Mouse (Mus musculus) erythroid progenitor cell, adult 5-6 weeks (primary cell): ENCODE results near the gene Rnf31. TPM values are rescaled to one million over a fixed set of nuclear protein-coding genes. Genes with fewer than 3 reads are reported as not detected.

Experiments used
- ATAC-seq: replicated peaks from 2 replicates; pipeline ENCODE4 v1.8.0; 2016; ENCODE audit warnings: moderate number of reproducible peaks, mild to moderate bottlenecking, moderate TSS enrichment, inconsistent platforms; ENCODE audit not compliant: poor library complexity, low FRiP score, severe bottlenecking
- total RNA-seq, 2 experiments: library from RNA; stranded (forward) in 1 of 2; stranded (reverse) in 1 of 2; fragments of 150-400 nt in 1 of 2; fragments of 186-747, 209-891 nt in 1 of 2; gene quantifications; 2 replicates each; pipeline versions ENCODE4 v1.2.3 to v1.2.4; 2015 to 2017; ENCODE audit warnings: low replicate concordance in 2 of 2

Rnf31 gene
- total RNA-seq, 2 experiments from 2014 or later: 22.2 to 34.7 TPM

- no peak for ATAC-seq
Observed at GRCm38 (mm10) chr14:55640816-55641215, 49.3 kb downstream of the Rnf31 start.

GRCm38 (mm10) chr14:55641291-55641690 is 49.8 kb downstream of the Rnf31 start:
- no peak for ATAC-seq

GRCm38 (mm10) chr14:55642679-55643059 is 51.2 kb downstream of the Rnf31 start:
- no peak for ATAC-seq

GRCm38 (mm10) chr14:55643060-55643907 is 51.8 kb downstream of the Rnf31 start, which contains the start of gene Tm9sf1:
Gene Tm9sf1, minus strand, starts transcription at chr14:55643806.
- ATAC-seq: peak; percentile 84

- no peak for ATAC-seq
Observed at GRCm38 (mm10) chr14:55644261-55644888, 52.9 kb downstream of the Rnf31 start.

- ATAC-seq: no peak
Observed at GRCm38 (mm10) chr14:55649884-55650283, 58.4 kb downstream of the Rnf31 start, which contains the start of gene Tssk4. Gene Tssk4, plus strand, starts transcription at chr14:55650184.

GRCm38 (mm10) chr14:55651528-55651927 is 60.0 kb downstream of the Rnf31 start:
- ATAC-seq: no peak

Other genes with a start within 250 kb of the Rnf31 start
Only the 30 nearest of the 31 such genes appear.
- gene Dhrs4, start 113.0 kb upstream of the Rnf31 start, total RNA-seq (2015; ENCODE audit: low replicate concordance): 15.5 and 26.4 TPM in 2 replicates
- 21.8 and 34.7 TPM in 2 replicates for gene Dhrs4, start 113.0 kb upstream of the Rnf31 start, total RNA-seq (2017; ENCODE audit: low replicate concordance)
- gene Carmil3, start 101.1 kb upstream of the Rnf31 start, total RNA-seq (2015; ENCODE audit: low replicate concordance): 0.42 TPM in 1 of 2 replicates, not detected in the other
- gene Carmil3, start 101.1 kb upstream of the Rnf31 start, total RNA-seq (2017; ENCODE audit: low replicate concordance): 0.13 TPM in 1 of 2 replicates, not detected in the other
- gene Cpne6, start 81.3 kb upstream of the Rnf31 start, total RNA-seq (2015; ENCODE audit: low replicate concordance): not detected in 2 replicates
- not detected in 2 replicates for gene Cpne6, start 81.3 kb upstream of the Rnf31 start, total RNA-seq (2017; ENCODE audit: low replicate concordance)
- gene Nrl, start 66.7 kb upstream of the Rnf31 start, total RNA-seq (2015; ENCODE audit: low replicate concordance): 0.84 TPM in 1 of 2 replicates, not detected in the other
- gene Nrl, start 66.7 kb upstream of the Rnf31 start, total RNA-seq (2017; ENCODE audit: low replicate concordance): 0.51 and 0.98 TPM in 2 replicates
- gene Pck2, start 51.4 kb upstream of the Rnf31 start, total RNA-seq (2015; ENCODE audit: low replicate concordance): 79.3 and 89.7 TPM in 2 replicates
- gene Pck2, start 51.4 kb upstream of the Rnf31 start, total RNA-seq (2017; ENCODE audit: low replicate concordance): 112 and 125 TPM in 2 replicates
- 31.0 and 44.0 TPM in 2 replicates for gene Dcaf11, start 31.7 kb upstream of the Rnf31 start, total RNA-seq (2015; ENCODE audit: low replicate concordance)
- 20.2 and 39.3 TPM in 2 replicates for gene Dcaf11, start 31.7 kb upstream of the Rnf31 start, total RNA-seq (2017; ENCODE audit: low replicate concordance)
- gene A730061H03Rik, start 31.3 kb upstream of the Rnf31 start, total RNA-seq (2015; ENCODE audit: low replicate concordance): 6.5 TPM in 1 of 2 replicates, not detected in the other
- gene A730061H03Rik, start 31.3 kb upstream of the Rnf31 start, total RNA-seq (2017; ENCODE audit: low replicate concordance): not detected in 2 replicates
- gene Fitm1, start 16.1 kb upstream of the Rnf31 start, total RNA-seq (2015; ENCODE audit: low replicate concordance): not detected in 2 replicates
- gene Fitm1, start 16.1 kb upstream of the Rnf31 start, total RNA-seq (2017; ENCODE audit: low replicate concordance): not detected in 2 replicates
- gene Psme1, start 13.6 kb upstream of the Rnf31 start, total RNA-seq (2015; ENCODE audit: low replicate concordance): 287 and 391 TPM in 2 replicates
- gene Psme1, start 13.6 kb upstream of the Rnf31 start, total RNA-seq (2017; ENCODE audit: low replicate concordance): 37.7 and 64.8 TPM in 2 replicates
- 11.7 and 19.8 TPM in 2 replicates for gene Emc9, start 6.4 kb upstream of the Rnf31 start, total RNA-seq (2015; ENCODE audit: low replicate concordance)
- 3.3 and 14.8 TPM in 2 replicates for gene Emc9, start 6.4 kb upstream of the Rnf31 start, total RNA-seq (2017; ENCODE audit: low replicate concordance)
- gene Psme2, start 595 bp upstream of the Rnf31 start, total RNA-seq (2015; ENCODE audit: low replicate concordance): 112 and 141 TPM in 2 replicates
- gene Psme2, start 595 bp upstream of the Rnf31 start, total RNA-seq (2017; ENCODE audit: low replicate concordance): 45.1 and 109 TPM in 2 replicates
- 70.8 and 89.0 TPM in 2 replicates for gene Irf9, start 11.9 kb downstream of the Rnf31 start, total RNA-seq (2015; ENCODE audit: low replicate concordance)
- 87.4 and 106 TPM in 2 replicates for gene Irf9, start 11.9 kb downstream of the Rnf31 start, total RNA-seq (2017; ENCODE audit: low replicate concordance)
- gene Rec8, start 26.3 kb downstream of the Rnf31 start, total RNA-seq (2015; ENCODE audit: low replicate concordance): 6.5 TPM in 1 of 2 replicates, not detected in the other
- 1.4 and 7.7 TPM in 2 replicates for gene Rec8, start 26.3 kb downstream of the Rnf31 start, total RNA-seq (2017; ENCODE audit: low replicate concordance)
- 29.9 and 46.5 TPM in 2 replicates for gene Ipo4, start 44.2 kb downstream of the Rnf31 start, total RNA-seq (2015; ENCODE audit: low replicate concordance)
- 18.1 and 53.9 TPM in 2 replicates for gene Ipo4, start 44.2 kb downstream of the Rnf31 start, total RNA-seq (2017; ENCODE audit: low replicate concordance)
- gene Gm49378, start 46.2 kb downstream of the Rnf31 start, total RNA-seq (2015; ENCODE audit: low replicate concordance): 12.3 and 17.2 TPM in 2 replicates
- gene Gm49378, start 46.2 kb downstream of the Rnf31 start, total RNA-seq (2017; ENCODE audit: low replicate concordance): 3.5 and 7.0 TPM in 2 replicates
- gene Tm9sf1, start 52.1 kb downstream of the Rnf31 start, total RNA-seq (2015; ENCODE audit: low replicate concordance): 39.8 and 58.4 TPM in 2 replicates
- gene Tm9sf1, start 52.1 kb downstream of the Rnf31 start, total RNA-seq (2017; ENCODE audit: low replicate concordance): 47.0 and 64.3 TPM in 2 replicates
- 6.5 TPM in 1 of 2 replicates, not detected in the other for gene Tssk4, start 58.5 kb downstream of the Rnf31 start, total RNA-seq (2015; ENCODE audit: low replicate concordance)
- 1.3 and 2.5 TPM in 2 replicates for gene Tssk4, start 58.5 kb downstream of the Rnf31 start, total RNA-seq (2017; ENCODE audit: low replicate concordance)
- gene Mdp1, start 68.8 kb downstream of the Rnf31 start, total RNA-seq (2015; ENCODE audit: low replicate concordance): 14.3 and 20.5 TPM in 2 replicates
- gene Mdp1, start 68.8 kb downstream of the Rnf31 start, total RNA-seq (2017; ENCODE audit: low replicate concordance): 2.3 and 14.9 TPM in 2 replicates
- gene Gmpr2, start 80.2 kb downstream of the Rnf31 start, total RNA-seq (2015; ENCODE audit: low replicate concordance): 1.7 and 3.6 TPM in 2 replicates
- gene Gmpr2, start 80.2 kb downstream of the Rnf31 start, total RNA-seq (2017; ENCODE audit: low replicate concordance): 9.0 and 14.1 TPM in 2 replicates
- gene Nedd8, start 80.4 kb downstream of the Rnf31 start, total RNA-seq (2015; ENCODE audit: low replicate concordance): 105 and 189 TPM in 2 replicates
- gene Nedd8, start 80.4 kb downstream of the Rnf31 start, total RNA-seq (2017; ENCODE audit: low replicate concordance): 102 and 138 TPM in 2 replicates
- 39.6 and 50.7 TPM in 2 replicates for gene Tinf2, start 90.1 kb downstream of the Rnf31 start, total RNA-seq (2015; ENCODE audit: low replicate concordance)
- gene Tinf2, start 90.1 kb downstream of the Rnf31 start, total RNA-seq (2017; ENCODE audit: low replicate concordance): 31.5 and 57.4 TPM in 2 replicates
- 1.4 and 4.6 TPM in 2 replicates for gene Tgm1, start 122.2 kb downstream of the Rnf31 start, total RNA-seq (2015; ENCODE audit: low replicate concordance)
- 1.8 TPM in 1 of 2 replicates, not detected in the other for gene Tgm1, start 122.2 kb downstream of the Rnf31 start, total RNA-seq (2017; ENCODE audit: low replicate concordance)
- 2.9 and 6.3 TPM in 2 replicates for gene Rabggta, start 130.6 kb downstream of the Rnf31 start, total RNA-seq (2015; ENCODE audit: low replicate concordance)
- 6.0 TPM in 1 of 2 replicates, not detected in the other for gene Rabggta, start 130.6 kb downstream of the Rnf31 start, total RNA-seq (2017; ENCODE audit: low replicate concordance)
- 6.7 and 39.3 TPM in 2 replicates for gene Dhrs1, start 154.0 kb downstream of the Rnf31 start, total RNA-seq (2015; ENCODE audit: low replicate concordance)
- gene Dhrs1, start 154.0 kb downstream of the Rnf31 start, total RNA-seq (2017; ENCODE audit: low replicate concordance): 0.76 and 10.4 TPM in 2 replicates
- gene Nop9, start 154.0 kb downstream of the Rnf31 start, total RNA-seq (2015; ENCODE audit: low replicate concordance): 5.9 and 8.6 TPM in 2 replicates
- gene Nop9, start 154.0 kb downstream of the Rnf31 start, total RNA-seq (2017; ENCODE audit: low replicate concordance): 7.2 and 11.7 TPM in 2 replicates
- gene Cideb, start 166.8 kb downstream of the Rnf31 start, total RNA-seq (2015; ENCODE audit: low replicate concordance): not detected in 2 replicates
- gene Cideb, start 166.8 kb downstream of the Rnf31 start, total RNA-seq (2017; ENCODE audit: low replicate concordance): not detected in 2 replicates
- not detected in 2 replicates for gene Ltb4r2, start 169.7 kb downstream of the Rnf31 start, total RNA-seq (2015; ENCODE audit: low replicate concordance)
- not detected in 2 replicates for gene Ltb4r2, start 169.7 kb downstream of the Rnf31 start, total RNA-seq (2017; ENCODE audit: low replicate concordance)
- 8.8 and 11.9 TPM in 2 replicates for gene Ltb4r1, start 174.3 kb downstream of the Rnf31 start, total RNA-seq (2015; ENCODE audit: low replicate concordance)
- 2.8 and 8.9 TPM in 2 replicates for gene Ltb4r1, start 174.3 kb downstream of the Rnf31 start, total RNA-seq (2017; ENCODE audit: low replicate concordance)
- gene Adcy4, start 192.4 kb downstream of the Rnf31 start, total RNA-seq (2015; ENCODE audit: low replicate concordance): not detected in 2 replicates
- gene Adcy4, start 192.4 kb downstream of the Rnf31 start, total RNA-seq (2017; ENCODE audit: low replicate concordance): not detected in 2 replicates
- gene Ripk3, start 197.2 kb downstream of the Rnf31 start, total RNA-seq (2015; ENCODE audit: low replicate concordance): 18.4 and 28.1 TPM in 2 replicates
- gene Ripk3, start 197.2 kb downstream of the Rnf31 start, total RNA-seq (2017; ENCODE audit: low replicate concordance): 2.3 and 33.1 TPM in 2 replicates